Mouse (Mus musculus) 3134 (cell line): Measurements from ENCODE around the gene Gm48551.

Experiments
- DNase-seq: peaks from one replicate; pipeline ENCODE4 v3.0.0-alpha.2; 2011; ENCODE audit warnings: low spot score; ENCODE audit not compliant: insufficient read length; ENCODE audit errors: extremely low read depth

Gene Gm48551

DNA sequence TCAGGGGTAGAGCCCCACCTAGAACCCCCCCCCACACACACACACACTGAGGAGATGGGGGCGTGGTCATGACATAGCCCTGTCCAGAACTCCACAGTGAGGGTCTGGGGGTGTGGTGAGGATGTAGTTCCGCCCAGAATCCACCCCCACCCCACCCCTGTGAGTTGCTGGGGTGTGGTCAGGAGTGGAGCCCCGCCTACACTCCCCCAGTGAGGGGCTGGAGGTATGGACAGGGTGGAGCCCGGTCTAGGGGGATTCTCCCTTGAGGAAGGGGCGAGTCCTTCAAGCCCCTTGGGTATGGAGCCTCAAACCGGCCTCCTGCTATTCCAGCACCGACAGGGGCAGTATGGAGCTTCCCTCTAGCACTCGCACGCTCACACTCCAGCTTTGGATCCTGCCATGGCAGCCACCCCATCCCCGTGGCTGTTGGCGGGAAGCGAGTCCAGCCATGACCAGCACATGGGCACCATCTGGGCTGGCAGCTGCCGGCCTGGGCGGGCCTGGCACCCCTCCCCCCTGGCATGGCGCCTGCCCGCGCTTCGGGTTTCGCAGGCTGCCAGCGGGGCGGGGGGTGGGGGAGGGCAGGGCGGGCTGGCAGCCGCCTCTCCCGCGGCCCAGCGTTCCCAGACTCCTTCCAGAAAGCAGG, 32.4 kb downstream of the Gm48551 start:
- DNase-seq: peak; percentile 95

DNA sequence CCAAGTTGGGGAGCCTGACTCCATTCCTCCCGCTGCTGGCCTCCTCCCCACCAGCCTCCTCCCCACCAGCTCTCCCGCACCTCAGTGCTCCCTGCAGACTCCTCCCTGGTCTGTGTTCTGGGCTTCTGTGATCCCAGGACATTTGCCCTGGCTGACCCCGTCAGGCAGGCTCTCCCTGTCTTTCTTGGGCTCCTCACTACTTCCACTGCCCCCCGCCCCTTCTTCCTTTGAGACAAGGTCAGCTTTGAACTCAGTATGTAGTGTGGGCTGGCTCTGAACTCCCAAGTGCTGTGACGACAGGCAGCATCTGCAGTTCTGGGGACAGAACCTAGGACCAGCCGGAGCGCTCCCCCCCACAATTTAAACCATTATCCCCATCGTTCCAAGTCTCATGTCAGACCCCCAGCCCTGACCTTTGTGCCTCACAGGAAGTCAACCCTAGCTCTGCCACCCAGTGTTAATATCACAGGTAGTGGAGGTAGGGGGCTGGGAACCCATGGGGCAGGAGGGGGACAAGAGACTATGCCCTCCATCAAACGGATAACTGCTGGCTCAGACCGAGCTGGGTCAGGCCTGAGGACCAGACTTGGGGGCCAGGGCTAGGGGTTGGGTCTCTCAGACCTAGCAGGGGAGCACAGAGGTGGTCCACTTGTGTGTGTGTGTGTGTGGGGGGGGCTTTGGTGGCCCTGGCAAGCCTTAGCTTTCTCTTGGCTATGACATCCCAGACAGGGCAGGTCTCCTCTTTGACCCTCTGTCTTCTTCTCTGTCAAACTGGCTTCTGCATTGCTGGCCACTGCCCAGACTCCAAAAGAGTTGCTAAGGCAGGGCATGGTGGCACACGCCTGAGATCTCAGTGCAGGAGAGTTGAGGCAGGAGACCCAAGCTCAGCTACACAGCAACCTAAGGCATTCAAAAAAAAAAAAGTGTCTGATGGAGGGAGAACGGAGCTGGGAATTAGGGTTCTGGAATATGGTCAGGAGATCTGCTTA, 33.3 kb downstream of the Gm48551 start:
- no peak for DNase-seq

DNA sequence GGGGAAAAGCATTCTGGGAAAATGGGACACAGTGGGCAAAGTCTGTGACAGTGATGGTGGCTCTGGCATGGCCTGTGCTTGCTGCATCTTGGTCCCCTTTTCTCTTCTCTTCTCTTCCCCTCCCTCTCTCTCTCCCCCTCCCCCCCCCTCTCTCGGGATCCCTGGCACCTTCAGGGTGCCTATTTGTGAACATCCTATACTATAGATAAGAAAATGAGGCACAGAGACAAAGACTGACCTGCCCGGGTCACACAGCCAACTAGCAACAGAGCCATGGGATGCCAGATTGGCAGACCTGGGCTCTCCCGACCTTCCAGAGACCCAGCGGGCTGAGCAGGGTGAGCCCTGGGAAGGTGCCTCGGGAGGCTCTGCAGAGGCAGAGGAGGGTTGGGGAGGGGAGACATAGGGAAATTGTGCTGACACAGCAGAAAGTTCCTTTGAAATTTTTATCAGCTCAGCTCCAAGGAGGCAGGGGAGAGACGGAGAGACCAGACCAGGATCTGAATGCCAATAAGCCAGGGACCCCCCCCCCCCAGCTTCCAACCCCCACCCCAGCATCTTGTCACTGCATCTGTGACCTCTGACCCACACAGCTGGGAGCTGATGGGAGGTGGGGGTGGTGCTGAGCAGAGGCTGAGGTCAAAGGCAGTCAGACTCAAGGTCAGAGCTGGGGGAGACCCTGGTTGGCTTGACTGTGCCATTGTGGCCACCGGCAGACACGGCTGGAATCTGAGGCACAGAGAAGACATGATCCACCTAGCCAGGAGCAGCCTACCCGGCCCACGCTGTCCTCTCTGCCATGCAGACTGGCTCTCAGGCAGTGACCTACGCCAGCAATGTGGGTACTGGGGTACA, 34.2 kb downstream of the Gm48551 start:
- peak; percentile 10 for DNase-seq

- DNase-seq: peak; percentile 16
Measured at GRCm38 (mm10) chr10:81419111-81419928, 35.1 kb downstream of the Gm48551 start.

DNA sequence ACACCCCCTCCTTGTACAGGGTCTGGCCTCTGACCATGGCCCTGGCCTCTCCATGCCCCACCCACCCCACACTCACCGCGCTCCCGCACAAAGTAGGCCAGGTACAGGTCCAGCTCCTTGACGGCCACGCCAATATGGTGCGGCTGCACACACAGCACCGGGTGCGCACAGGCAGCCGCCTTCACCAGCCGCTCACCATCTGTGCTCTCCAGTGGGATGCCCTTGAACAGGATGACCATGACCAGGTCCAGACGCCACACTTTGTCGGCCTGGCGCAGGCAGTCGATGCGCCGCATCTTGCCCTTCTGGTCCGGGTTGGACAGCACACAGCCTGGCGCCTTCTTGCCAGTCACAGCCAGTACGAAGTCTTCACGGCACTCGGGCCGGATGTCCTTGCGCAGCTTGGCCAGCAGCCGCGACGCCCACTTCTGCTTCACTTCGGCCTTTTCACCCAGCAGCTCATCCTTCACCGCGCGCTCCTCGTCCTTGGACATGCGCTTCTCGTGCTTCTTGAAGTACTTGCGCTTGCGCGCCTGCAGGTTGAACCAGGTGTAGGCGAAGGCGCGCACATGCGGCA, 36.0 kb downstream of the Gm48551 start:
- peak; percentile 34 for DNase-seq

DNA sequence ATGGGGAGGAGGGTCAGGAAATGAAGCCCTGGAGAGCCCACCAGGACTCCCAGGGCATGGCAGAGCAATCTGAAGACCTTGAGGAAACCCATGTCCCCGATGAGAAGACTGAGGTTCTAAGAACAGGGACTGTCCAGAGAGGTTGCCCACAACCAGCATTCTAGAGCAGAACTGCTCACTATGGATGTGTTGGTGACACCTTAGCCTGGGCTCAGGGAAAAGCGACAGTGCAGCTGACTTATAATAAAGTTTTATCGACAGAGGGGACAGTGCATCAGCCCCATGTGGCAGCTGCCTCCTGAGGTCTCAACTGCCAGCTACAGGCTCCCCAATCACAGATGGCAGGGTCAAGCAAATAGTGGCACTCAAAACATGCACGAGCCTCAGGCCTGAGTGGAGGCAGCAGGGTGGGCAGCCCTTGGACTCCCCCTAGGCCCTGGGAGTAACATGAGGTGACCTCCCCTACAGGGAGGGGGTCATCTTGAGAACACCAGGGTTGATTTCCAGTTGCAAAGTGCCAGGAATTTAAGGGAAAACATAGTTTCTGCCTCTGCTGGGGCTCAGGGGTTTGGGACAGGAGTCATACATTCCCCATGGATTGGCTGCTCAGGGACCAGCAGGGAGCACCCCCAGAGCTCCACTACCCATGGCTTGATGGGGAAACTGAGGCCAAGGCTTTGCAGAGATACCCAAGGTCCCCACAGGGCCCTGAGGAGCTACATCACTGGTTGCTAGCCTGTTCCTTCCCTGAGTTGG, 37.0 kb downstream of the Gm48551 start:
- DNase-seq: peak; percentile 11

GRCm38 (mm10) chr10:81421797-81422100, 37.5 kb downstream of the Gm48551 start:
- peak; percentile 62 for DNase-seq

GRCm38 (mm10) chr10:81422191-81422590, 37.9 kb downstream of the Gm48551 start:
- DNase-seq: no peak

DNA sequence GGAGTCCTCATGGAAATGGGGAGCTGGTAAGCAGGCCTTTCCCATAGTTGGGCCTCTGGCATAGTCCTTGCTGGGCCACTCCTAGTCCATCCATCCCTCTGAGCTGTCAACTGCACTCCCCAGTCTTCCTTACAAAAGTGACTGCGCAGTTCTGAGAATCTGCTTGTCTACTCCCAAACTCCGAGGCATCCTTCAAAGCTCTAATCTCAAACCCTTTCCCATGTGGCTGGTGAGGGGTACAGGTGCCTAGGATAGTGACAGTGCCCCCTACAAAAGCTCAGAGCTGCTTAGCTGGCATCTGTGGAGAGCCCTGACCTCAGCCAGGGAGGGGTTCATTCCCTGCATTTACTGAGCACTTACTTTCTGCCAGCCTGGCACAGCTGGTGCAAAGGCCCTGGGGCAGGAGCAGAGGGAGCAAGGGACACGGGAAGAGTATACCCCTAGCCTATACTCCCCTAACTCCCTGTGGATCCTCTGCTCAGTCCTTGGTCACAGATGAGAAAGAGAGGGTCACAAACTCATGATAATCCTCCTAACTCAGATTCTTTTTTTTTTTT, 38.5 kb downstream of the Gm48551 start:
- DNase-seq: no peak

DNA sequence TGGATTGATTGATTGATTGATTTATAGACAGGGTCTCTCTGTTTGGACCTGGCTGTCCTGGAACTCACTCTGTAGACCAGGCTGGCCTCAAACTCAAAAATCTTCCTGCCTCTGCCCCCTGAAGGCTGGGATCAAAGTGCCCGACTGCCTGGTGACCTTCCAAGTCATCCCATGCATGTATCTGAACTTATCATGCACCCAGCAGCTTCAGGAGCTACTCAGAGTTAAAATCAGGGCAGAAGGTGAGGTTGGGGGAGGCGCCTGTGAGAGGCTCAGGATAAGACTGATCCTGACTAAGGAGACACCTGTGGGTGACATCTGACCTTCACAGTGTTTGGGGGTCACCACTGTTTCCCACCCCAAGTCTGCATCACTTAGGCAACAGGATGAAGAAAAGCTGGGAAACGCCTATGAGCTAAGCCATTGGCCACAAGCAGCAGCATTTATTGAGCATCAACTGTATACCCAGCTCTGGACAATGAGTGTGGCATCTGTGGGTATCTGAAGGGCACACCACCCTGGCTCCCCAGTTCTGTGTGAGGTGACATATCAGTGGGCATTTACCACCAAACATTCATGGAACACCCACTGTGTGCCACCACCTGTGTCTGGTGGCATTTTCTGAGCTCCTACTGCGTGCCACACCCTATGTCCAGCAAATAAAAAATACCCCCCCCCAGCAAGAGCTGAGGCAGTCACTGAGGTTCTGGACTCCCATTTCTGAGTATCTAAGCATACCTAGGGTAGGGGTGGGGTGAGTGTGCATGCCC, 39.4 kb downstream of the Gm48551 start:
- DNase-seq: no peak

DNA sequence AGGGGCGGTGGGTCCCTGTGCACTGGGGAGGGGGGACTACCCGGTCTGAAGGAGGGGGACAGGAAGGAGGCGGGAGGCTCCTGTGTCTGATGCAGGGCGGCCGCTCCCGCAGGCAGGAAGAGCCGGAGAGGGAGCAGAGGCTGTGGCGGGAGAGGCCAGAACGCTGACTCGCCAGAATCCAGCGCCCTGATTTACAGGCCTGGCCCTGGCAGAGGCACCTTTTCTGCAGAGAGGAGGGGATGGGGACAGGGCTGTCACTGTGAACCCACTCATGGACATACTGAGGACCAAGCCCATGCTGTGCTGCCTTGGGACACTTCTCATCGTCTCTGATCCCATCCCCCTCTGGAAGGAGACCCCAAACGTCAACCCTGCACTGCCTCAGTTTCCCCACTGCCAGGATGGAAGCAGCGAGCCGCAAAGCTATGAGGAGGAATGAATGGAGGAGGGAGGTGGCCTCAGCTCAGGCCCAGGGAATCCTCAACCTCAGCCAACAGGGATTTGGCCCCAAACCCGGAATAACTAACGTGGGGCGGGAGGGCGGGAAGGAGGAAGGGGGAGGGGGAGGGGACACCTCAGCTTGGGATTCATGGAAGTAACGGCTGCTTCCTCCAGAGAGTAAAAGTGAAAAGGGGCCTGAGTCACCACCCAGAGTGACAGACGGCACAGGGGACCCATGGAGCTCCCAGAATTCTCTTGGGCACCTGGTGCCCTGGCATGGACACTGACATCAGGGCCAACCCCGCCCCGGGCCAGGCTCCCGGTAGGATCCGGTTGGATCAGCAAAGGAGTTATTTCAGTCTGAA, 40.2 kb downstream of the Gm48551 start:
- DNase-seq: peak; percentile 88

GRCm38 (mm10) chr10:81425236-81425850, 41.1 kb downstream of the Gm48551 start:
- peak; percentile 80 for DNase-seq

DNA sequence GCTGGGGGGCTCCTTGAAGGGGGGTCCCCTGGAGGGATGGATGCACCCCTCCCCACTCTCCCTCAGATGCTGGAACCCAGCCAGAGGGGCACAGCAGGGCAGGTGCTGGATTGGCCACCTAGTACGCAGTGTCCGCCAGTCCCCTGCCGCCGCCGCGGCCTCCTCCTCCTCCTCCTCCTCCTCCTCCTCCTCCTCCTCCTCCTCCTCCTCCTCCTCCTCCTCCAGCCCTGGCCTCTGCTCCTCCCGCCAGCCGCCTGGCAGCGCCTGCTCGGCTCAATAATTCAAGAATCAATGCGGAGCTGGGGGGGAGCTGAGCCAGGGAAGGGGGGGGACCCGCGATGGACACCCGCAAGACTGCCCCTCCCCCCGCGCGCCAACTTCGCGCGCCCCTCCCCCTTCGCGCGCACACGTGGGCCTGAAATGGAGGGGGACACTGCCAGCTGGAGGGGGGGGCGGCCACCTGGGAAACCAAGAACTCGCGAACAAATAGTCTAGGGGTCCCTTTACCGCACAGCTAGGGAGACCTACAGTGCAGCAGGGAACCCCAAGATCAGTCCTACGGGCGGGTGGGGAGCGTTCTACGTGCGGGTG, 41.9 kb downstream of the Gm48551 start:
- DNase-seq: peak; percentile 69

- peak; percentile 80 for DNase-seq
Measured at GRCm38 (mm10) chr10:81426897-81427296, 42.6 kb downstream of the Gm48551 start.

GRCm38 (mm10) chr10:81427327-81427726, 43.1 kb downstream of the Gm48551 start:
- DNase-seq: no peak

GRCm38 (mm10) chr10:81427804-81428506, 43.7 kb downstream of the Gm48551 start:
- DNase-seq: no peak
